Mouse (Mus musculus) left cerebral cortex, adult 6 months (tissue): ENCODE results near the gene Slc26a10. TPM values are rescaled to one million over a fixed set of nuclear protein-coding genes. Genes with fewer than 3 reads are reported as not detected.

Experiments
- long read RNA-seq, 2 experiments: library from polyadenylated mRNA; unstranded; transcript quantifications; one replicate each; pipeline ENCODE4 v2.0.0; 2019 to 2020
- polyA plus RNA-seq: library from polyadenylated mRNA; unstranded; fragments of <200 nt; fragmentation: Nextera tagmentation; gene quantifications from 2 replicates; pipeline ENCODE4 v1.2.3, GENCODE M21; 2021

Slc26a10 gene
- 0.97 and 1.3 TPM in 2 replicates for polyA plus RNA-seq
- long read RNA-seq, experiment 1, partial matches to known transcripts: 2 of 8 reads
- long read RNA-seq, experiment 1, other reads (novel, unspliced or antisense): 6 of 8 reads
- long read RNA-seq, experiment 2, partial matches to known transcripts: 0 of 1 reads
- long read RNA-seq, experiment 2, other reads (novel, unspliced or antisense): 1 of 1 reads

GRCm38 (mm10) chr10:127179871-127180694, at the start of gene Slc26a10:
TSS of gene Slc26a10 (minus strand) at chr10:127180645.

GRCm38 (mm10) chr10:127211414-127211854, 31.0 kb upstream of the Slc26a10 start, which contains the start of gene Pip4k2c:
TSS of gene Pip4k2c (minus strand) at chr10:127211585.

GRCm38 (mm10) chr10:127195328-127196129, 15.1 kb upstream of the Slc26a10 start, which contains the start of gene Dtx3:
TSS of gene Dtx3 (minus strand) at chr10:127195728.

DNA sequence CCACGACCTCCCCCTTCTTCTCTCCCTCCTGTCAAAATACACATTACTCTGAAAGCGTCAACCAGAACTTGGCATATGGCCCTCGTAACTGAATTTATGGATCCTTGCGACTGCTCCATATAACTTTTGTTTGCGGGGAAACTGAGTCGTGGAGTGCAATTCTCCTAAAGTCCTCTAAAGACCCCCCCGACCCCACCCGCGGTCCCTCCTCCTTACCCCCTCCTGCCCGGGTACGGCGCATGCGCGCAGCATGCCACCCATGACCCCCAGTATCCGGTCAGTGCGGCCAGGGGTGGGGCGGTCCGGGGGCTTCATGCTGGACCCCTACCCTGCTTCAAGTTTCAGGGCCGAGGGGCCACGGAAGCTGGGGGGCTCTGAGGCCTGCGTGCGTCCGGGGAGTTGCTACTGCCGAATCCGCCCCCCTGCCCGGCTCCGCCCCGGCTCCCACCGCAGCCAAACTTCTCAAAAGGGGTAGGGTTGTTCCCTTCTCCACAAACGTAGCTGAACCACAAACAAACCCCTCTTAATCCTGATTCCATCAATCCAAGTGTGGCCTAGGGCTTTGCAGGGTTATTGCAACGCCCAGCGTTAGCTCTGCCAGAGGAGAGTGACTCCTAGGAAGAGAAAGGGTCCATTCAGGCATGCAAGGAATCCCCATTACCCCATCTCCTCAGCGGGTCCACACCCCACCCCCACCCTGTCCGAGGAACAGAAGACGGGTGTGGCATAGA, 9.4 kb upstream of the Slc26a10 start, which contains the start of gene Arhgef25:
Gene Arhgef25, minus strand, starts transcription at position 433 of the 731 bp plus-strand sequence.

GRCm38 (mm10) chr10:127164631-127165353, 15.7 kb downstream of the Slc26a10 start, which contains the start of gene B4galnt1:
TSS of gene B4galnt1 (plus strand) at chr10:127165225.

Other genes starting within 250 kb of the Slc26a10 start
- gene Ctdsp2, start 201.9 kb downstream of the Slc26a10 start, polyA plus RNA-seq: 8.6 and 15.8 TPM in 2 replicates
- 0.05 TPM in 1 of 2 replicates, not detected in the other for gene Avil, start 179.9 kb downstream of the Slc26a10 start, polyA plus RNA-seq
- 50.5 and 52.0 TPM in 2 replicates for gene Tsfm, start 149.8 kb downstream of the Slc26a10 start, polyA plus RNA-seq
- gene Mettl1, start 139.2 kb downstream of the Slc26a10 start, polyA plus RNA-seq: 6.7 and 16.5 TPM in 2 replicates
- gene Eef1akmt3, start 139.1 kb downstream of the Slc26a10 start, polyA plus RNA-seq: 0.05 TPM in 1 of 2 replicates, not detected in the other
- not detected in 2 replicates for gene Cyp27b1, start 132.4 kb downstream of the Slc26a10 start, polyA plus RNA-seq
- 1.1 and 1.2 TPM in 2 replicates for gene March9, start 120.5 kb downstream of the Slc26a10 start, polyA plus RNA-seq
- 86.2 and 95.5 TPM in 2 replicates for gene Cdk4, start 117.1 kb downstream of the Slc26a10 start, polyA plus RNA-seq
- 50.4 and 61.0 TPM in 2 replicates for gene Tspan31, start 110.4 kb downstream of the Slc26a10 start, polyA plus RNA-seq
- gene Agap2, start 105.4 kb downstream of the Slc26a10 start, polyA plus RNA-seq: 17.8 and 20.2 TPM in 2 replicates
- 32.8 and 45.7 TPM in 2 replicates for gene Os9, start 59.5 kb downstream of the Slc26a10 start, polyA plus RNA-seq
- 76.6 and 91.6 TPM in 2 replicates for gene B4galnt1, start 15.4 kb downstream of the Slc26a10 start, polyA plus RNA-seq
- 20.2 and 22.6 TPM in 2 replicates for gene Arhgef25, start 9.4 kb upstream of the Slc26a10 start, polyA plus RNA-seq
- 6.7 and 58.5 TPM in 2 replicates for gene Dtx3, start 15.1 kb upstream of the Slc26a10 start, polyA plus RNA-seq
- gene Pip4k2c, start 30.9 kb upstream of the Slc26a10 start, polyA plus RNA-seq: 77.0 and 83.0 TPM in 2 replicates
- gene Kif5a, start 82.7 kb upstream of the Slc26a10 start, polyA plus RNA-seq: 301 and 323 TPM in 2 replicates
- gene Dctn2, start 85.7 kb upstream of the Slc26a10 start, polyA plus RNA-seq: 277 and 299 TPM in 2 replicates
- 1.5 and 8.9 TPM in 2 replicates for gene Mbd6, start 108.4 kb upstream of the Slc26a10 start, polyA plus RNA-seq
- 47.1 and 54.3 TPM in 2 replicates for gene Mars, start 131.1 kb upstream of the Slc26a10 start, polyA plus RNA-seq
- 0.77 and 1.0 TPM in 2 replicates for gene Arhgap9, start 141.3 kb upstream of the Slc26a10 start, polyA plus RNA-seq
- 0.06 and 0.09 TPM in 2 replicates for gene Gli1, start 161.3 kb upstream of the Slc26a10 start, polyA plus RNA-seq
- 0.09 and 0.10 TPM in 2 replicates for gene Inhbe, start 173.8 kb upstream of the Slc26a10 start, polyA plus RNA-seq
- gene Inhbc, start 189.8 kb upstream of the Slc26a10 start, polyA plus RNA-seq: not detected in 2 replicates
- 79.5 and 107 TPM in 2 replicates for gene R3hdm2, start 199.7 kb upstream of the Slc26a10 start, polyA plus RNA-seq